Mouse (Mus musculus): ENCODE data around the gene Nop2.

The Nop2 gene

DNA sequence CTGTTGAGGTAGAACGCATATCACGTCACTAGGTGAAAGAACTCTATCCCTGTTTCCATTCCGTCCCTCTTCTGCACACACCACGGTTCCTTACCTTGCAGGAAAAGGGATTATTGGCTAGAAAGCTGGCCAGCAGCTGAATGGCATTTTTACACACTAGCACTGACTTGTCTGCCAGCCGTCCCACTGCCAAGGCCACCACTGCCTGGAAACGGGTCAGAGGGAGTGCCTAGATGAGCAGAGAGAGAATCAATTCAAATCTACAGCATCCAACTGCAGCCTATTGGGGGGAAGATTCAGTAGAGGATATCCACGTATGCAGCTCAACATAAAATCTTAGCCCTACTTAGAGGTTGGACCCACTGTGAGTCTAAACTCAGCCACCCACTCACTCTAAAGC, 47.9 kb downstream of the Nop2 start:
- no peak for DNase-seq

DNA sequence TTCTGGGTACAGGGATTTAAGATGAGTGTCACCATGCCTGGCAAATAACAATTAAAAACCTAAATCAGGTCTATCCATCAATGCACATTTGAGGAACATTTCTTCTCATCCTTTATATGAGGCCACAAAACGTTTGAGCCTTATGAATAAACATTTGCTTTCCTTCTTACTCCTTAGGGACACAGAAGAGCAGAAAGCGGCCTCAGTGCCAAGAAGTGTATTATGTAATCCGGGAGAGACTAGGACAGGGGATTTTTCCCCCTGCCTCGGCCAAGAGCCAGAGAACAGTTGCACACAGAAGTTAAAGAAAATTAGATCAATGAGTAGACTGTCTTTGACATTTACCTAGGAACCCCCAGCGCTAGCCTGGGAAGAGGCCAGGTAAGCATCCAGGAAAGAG, 50.4 kb downstream of the Nop2 start:
- DNase-seq: no peak

DNA sequence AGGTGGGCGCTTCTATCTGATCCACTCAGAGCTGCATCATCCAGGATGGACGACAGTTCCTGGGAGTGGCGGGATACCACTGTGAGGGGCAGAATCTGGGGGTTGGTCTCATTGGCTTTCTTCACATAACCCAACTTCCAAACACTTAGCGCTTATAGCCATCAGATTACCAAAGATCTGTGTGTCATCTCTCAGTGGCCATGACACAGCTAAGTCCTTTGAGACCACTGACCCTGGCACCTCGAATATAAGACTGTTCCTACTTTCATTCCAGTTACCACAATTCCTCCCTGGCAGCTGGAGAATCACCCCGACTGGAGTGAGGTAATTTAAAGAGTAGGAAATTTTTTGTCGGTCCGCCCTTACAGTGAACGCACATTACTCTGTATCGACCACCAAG, 54.5 kb downstream of the Nop2 start:
- DNase-seq: no peak

DNA sequence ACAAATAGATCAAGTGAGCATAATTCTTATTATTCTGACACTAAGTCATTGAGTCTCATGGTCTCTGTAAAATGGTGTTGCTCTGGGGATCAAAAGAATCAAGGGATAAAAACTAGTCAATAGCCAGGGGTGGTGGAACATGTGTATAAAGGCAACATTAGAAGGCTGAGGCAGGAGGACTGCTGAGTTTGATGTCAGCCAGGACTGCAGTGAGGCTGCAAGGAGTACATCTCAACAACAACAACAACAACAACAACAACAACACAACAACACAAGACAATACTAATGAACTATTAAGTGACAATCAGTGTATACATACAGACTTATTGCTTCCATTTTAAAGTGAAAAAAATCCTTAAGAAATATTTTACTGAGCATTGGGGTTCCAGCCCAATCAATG, 59.1 kb downstream of the Nop2 start:
- DNase-seq: no peak

DNA sequence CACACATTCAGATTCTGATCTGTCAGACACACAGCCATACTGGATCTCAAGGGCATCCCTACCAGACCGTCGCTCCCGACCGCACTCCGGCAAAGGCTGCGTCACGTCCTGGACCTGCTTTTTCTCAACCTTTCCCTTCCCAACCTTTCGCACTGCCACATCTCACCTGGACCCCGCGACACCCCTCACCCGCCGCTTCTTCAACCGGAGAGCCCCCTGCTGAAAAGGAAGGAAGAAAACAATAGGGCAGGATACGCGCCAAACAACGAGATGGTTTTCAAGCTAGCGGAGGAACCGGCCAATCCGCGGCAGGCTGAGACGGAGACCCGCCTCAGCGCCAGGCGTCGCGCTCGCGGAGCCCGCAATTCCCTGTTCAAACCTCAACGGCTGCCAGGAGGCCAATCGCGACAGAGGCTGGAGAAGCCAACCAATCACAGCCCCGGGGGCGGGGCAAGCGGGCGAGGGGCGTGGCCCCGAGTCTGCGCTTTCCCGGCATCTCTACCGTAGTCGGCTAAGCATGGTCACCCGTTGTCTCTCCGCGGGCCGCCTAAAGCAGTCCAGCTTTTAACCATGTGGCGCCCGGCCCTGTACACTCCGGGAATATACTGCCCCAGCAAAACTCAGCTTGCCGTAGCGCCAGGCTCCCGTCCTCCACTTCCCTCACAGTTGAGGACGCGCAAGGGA, 59.8 kb downstream of the Nop2 start, which contains the start of the genes Ncapd2 and Mrpl51:
TSS of gene Ncapd2 (minus strand) at position 370 of the 684 bp plus-strand sequence.
TSS of gene Mrpl51 (plus strand) at position 470 of the 684 bp plus-strand sequence.
- peak; percentile 98 for DNase-seq

DNA sequence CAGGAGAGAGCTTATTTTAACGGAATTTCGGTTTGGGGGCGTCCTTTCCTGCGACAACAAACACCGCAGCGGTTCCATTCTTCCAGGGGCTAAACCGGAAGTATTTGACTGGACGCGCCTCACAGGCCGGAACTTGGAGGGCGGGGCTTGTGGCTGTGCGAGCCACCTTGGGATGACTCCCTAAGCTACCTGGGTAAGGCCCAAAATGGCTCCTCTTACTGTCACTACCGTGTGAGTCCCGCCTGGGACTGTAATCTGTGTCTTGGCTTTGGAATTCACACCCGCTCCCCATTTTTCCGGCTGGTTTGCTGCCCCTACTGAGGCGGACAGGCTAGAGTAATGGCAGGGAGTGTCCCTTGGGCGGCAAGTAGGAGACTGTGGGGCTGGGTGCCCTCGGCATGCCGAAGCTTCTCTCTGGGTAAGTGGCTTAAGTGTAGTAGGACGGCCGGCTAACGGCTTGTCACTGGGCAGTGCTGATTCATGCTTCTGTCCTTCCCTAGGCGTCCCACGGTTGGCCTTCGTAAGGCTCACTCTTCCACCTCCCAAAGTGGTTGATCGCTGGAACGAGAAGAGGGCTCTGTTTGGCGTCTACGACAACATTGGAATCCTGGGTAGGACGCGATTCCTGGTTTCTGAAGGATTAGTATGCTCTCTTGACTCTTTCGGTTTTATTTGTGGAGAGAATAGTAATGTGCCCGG, 60.5 kb downstream of the Nop2 start:
- peak; percentile 95 for DNase-seq

DNA sequence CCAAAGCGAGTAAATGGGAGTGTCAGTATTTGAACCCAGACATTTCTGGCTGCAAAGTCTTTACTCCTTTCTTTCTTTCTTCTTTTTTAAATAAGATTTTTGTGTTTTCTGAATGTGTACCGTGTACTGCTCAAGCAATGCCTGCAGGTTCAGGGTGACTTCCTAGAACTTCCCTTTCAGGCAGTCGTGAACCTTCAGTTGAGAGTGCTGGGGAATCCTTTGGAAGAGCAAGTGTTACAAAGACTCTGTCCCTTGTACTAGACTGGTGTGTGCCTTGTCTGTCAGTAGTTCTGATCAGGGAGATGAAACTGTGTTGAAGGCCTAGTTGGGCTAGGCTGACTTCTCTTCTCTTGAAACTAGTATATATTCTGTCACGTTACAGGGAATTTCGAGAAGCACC, 61.1 kb downstream of the Nop2 start:
- no peak for DNase-seq

DNA sequence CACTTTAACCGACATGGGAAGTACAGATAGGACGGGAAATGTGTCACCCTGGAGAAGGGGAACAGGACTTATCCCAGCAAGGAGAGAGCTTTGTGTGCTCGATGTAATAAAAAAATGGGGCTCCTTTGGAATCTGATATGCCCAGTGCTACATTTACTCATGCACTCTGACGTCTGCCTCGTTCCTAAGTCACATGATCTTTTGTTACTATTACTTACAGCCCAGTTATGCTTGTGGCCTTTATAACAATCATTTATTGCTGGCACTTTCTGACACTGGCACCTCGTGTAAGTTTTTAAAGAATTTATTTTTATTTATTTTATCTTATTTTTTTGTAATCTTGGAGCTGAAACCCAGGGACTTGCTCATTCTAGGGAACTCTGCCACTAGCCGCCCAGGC, 61.7 kb downstream of the Nop2 start:
- DNase-seq: no peak
